Mouse (Mus musculus) C2C12 (cell line): ENCODE data around the gene Casd1.

ENCODE experiments used
- CTCF ChIP-seq: IDR thresholded peaks from one replicate; pipeline ENCODE4 v1.5.1; 2011; ENCODE audit not compliant: control insufficient read depth, insufficient read depth, insufficient read length
- MAX ChIP-seq: IDR thresholded peaks from one replicate; pipeline ENCODE4 v1.6.1; 2011; ENCODE audit warnings: mild to moderate bottlenecking, control low read depth
- USF1 ChIP-seq: IDR thresholded peaks from one replicate; pipeline ENCODE4 v1.6.1; 2011; ENCODE audit warnings: low read depth, mild to moderate bottlenecking, control low read depth, moderate library complexity

- TF ChIP-seq USF1 (no peak), MAX (no peak), CTCF (no peak)
These were observed 22.9 kb upstream of the Casd1 start for GRCm38 (mm10) chr6:4577756-4578155.
